Mouse (Mus musculus): ENCODE measurements at regions not wholly inside any gene's neighbourhood (a gene's known extent, or its start where the extent isn't known, plus 50 kb on each side); places are given as distances from the start of the nearest gene placed in this dataset.

DNA sequence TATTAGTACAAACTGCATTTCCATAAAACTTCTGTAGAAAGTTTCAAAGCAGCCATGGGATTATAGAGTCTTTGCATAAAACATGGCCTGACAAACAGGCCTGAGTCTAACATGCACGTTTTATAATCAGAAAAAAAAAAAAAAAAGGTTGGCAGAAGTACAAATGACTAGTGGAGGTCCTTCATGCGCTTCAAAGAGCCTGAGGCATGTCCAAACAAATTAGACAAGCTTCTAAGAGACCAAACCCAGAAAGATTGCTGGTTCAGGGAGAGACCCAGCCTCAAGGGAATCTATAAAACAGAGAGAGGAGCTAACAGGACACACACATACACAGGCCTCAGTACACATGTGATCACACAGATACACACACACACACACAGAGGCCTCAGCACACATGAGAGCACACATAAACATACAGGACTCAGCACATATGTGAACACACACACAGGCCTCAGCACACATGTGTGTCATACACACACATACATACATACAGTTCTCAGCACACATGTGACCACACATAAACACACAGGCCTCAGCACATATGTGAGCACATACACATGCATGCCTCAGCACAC is 57.0 kb upstream of the Gnaq start:
- no peak for DNase-seq (ENCODE audit: extremely low spot score)

DNA sequence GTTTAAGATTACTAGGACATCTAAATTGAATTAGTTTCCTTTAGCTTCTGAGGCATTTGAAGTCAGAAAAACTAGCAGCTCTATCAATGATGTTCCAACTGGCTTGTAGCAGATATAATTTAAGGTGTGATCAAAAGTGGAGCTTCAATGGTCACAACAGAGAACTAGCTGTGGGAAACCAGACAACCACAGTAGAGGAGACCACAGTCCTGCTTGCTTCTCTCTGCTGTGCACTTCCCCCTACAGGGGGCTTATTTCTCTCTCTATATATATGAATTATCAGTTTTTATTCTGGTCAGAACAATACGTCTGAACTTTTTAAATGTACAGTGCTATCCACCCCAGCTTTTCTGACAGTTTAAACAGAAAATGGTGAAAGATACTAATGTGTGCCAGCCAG is 57.6 kb upstream of the Gnaq start:
- DNase-seq (ENCODE audit: extremely low spot score), result no peak

DNA sequence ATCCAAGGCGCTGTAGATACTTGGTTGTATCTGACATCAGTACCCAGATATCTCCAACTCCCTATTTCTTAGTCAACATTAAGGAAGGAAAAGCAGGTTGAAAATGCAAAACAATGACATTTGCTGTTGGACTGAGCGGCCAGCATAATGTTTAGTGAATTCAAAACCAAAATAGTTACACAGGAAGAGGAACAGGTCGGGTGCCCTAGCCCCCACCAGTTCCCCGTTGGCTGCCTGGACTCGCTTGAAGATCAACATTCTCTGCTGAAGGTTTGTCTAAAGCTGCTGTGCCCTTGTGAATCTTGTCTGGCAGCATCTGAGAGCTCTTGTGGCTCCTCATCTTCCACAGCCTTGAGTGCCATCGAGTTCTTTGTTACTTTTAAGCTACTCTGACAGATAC is 65.3 kb upstream of the Gnaq start:
- DNase-seq (ENCODE audit: extremely low spot score), result no peak

DNA sequence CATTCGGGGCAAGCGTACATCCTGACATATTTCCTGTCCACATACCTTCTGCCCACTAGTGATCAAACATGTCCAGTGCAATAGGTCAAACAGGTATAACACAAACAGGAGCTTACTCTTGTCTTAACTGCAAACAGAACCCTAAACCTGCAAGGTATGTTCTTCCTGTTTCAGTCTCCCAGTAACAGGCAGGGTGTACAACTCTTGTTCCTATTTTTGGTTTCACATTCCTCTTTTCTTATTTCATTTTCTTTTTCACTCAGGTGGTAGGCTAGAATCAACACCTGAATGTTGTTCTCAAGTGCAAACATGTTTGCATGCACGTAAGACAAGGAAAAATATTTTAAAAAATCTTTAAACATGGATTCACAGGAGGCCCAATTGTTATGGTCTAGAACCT is 67.7 kb upstream of the Gnaq start:
- DNase-seq (ENCODE audit: extremely low spot score), result no peak

DNA sequence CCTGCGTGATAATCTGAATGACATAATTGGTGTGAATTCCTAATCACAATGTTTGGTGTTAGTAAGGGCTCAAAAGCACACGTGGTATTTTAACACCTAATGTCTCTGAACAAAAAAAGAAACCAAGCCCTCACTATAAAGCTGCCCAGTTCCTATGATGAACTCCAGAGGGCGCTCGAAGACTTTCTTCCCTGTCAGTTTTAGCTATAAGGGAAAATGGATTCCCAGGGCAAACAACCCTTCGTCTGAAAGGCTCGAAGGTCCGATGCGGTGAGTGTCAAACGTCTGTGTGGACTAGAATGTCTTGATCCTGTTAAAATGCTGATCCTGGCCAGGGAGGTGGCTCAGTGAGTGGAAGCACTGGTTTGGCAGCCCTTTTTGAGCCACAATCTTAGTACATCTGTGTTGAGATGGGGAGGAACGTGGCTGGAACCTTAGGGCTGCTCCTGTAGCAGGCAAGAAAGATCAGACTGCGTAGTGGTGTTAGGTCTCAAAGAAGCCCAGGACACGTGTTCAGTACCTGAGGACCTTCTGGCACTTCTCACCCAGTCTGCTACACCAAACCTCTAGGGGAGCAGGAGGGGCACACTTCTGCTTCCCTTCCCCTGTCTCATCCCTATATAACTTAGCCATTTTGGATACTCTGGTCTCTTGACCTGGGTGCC is 68.6 kb upstream of the Gnaq start:
- peak; percentile 75 for DNase-seq (ENCODE audit: extremely low spot score)

DNA sequence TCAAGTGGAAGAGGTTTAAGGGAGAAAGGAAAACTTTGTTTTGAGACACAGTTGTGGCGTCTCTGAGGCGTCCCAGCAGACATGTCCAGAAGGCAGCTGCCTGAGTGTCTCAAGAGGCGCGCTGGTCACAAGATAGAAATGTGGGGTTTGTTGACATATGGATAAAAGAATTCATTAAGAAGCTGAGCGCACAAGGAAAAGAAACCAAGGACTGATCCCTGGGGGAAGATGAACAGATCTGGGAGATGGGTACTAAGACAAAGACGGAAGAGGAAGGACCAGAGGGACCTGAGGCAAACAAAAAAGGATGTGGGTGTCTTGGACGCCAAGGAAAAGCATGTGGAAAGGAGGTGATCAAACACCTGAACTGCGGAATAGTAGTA is 69.1 kb upstream of the Gnaq start:
- DNase-seq (ENCODE audit: extremely low spot score), result no peak

DNA sequence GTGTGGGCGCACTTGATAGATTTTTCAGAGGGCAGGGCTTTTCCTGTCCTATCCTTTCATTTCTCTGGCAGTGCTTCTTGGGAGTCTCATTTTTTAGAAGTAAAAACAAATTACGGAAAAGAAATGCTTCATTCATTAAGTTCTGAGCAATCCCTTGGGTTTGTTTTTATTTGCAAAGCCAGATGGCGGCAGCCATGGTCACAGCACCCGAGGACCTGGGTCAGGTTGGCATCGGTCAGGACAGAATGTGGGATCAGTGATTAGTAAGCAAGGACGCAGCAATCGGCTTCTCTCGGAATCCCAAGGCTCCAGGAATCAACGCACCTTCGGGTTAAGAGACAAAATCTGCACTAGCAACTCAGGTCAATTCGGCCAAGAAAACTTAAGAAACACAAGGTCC is 70.8 kb upstream of the Gnaq start:
- no peak for DNase-seq (ENCODE audit: extremely low spot score)

DNA sequence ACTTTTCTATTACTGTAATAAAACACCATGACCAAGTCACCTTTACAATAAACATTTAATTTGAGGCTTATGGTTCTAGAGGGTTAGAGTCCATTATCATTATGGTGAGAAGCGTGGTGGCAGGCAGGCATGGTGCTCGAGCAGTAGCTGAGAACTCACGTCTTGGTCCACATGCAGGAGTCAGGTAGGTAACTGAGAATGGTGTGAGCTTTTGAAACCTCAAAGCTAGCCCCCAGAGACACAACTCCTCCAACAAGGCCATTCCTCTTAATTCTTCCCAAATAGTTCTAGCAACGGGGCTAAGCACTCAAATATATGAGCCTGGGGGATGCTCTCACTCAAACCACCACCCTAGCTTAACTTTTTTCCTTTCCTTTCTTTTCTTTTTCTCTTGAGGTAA is 73.6 kb upstream of the Gnaq start:
- no peak for DNase-seq (ENCODE audit: extremely low spot score)

DNA sequence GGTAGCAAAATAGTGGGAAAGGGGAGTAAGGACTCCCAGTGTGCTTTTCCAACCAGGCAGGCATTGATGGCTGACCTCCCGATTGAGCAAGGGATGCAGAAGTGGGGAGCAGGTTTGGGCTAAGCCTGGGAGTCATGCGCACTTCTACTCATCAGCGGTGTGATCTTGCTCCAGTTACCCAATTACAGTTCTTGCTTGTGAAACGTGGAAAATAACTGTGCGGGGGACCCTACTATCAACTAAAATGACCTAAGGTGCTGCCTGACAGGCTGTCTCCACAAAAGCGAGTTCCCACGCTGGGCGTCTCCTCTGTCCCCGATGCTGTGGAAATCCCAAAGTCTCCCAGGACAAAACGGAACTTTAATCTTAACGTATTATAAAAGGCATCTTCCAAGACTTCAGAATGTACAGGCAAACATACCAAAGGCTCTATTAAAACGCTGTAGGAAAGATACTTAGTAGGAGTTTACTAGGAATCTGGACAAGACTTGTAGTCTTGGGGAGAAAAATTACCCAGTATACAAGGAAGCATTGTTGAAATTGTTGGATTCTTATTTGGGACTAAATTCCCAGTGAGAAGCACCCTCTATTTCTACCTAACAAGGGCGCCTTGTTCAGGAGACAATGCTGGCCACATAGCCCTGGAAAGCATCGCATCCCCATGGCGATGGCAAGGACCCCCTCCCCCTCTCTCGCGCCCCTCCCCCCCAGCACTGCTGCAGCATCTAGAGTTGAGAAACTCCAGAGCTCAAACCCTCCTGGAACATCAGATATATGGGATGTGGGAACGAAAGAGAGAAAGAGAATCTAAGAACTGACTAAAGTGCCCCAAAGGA is 65.6 kb upstream of the Cep78 start:
- DNase-seq (ENCODE audit: extremely low spot score), result peak; percentile 74

DNA sequence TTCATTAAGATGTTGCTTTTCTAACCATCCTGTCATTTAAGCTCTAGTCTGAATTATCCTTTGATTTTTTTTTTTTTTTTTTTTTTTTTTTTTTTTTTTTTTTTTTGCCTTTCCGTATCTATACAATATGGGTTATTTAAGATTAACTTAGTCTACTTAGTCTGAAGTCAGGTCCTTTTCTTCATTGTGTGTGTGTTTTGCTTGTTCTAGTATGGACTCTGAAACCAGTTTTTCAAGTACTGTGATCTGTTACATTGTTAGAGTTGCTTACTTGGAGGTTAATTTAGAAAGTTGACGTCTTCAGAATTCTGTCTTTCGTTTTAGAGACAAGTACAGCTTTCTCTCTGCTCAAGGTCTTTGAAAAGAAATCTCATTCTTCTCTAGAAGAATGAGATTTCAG is 64.9 kb upstream of the Cep78 start:
- no peak for DNase-seq (ENCODE audit: extremely low spot score)

DNA sequence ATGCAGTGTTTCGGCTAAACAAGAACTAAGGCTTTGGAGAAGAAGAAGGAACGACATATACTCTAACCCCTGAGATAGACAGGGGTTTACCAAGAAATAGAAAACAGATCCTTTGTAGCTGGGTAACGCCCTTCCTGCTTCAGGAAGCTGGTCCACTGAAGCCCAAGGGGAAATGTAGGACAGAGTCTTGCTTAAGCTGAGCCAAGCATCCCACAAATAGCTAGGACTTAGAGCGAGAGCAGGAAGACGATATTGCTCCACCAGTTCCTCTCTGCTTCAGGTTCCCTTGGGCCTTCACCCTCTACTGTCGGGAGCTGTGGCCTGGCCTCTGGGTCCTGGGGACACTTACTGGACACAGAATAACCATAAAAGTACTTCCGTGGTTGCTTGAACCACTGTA is 62.2 kb upstream of the Cep78 start:
- no peak for DNase-seq (ENCODE audit: extremely low spot score)

DNA sequence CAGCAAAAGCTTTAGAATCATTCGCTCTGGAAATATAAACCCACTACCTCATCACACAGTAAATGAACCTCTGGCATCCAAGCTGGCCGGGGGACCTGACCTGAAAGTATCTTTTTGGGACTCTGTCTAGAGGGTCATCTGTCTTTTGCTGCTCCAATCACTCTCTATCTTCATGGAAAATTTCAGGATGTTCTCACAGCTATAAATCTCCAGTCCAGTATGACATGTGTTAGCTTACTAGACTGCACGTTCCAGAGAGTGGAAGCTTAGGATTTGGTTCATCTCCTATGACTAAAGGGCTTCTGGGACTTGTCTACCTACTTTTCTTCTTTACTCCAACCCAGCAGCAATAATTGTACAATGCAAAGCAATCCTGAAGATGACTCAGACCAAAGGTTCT is 60.5 kb upstream of the Cep78 start:
- no peak for DNase-seq (ENCODE audit: extremely low spot score)

DNA sequence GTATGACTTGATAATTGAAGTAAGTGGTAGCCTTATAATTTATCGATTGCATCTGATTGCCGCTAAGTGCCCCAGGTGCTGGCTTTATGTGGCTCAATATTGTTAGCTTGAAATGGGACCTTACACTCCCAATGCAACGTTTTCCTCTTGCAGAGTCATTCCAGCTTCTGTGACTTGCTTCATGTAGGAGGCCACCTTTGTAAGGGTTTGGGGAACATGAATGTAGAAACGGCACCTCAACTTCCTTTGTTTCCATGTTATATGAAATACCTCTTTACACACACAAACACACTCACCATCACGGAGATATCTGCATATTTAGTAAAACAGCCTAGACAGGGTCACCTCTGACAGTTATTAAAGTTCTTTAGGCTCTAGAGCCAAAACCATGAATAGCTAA is 59.4 kb upstream of the Cep78 start:
- no peak for DNase-seq (ENCODE audit: extremely low spot score)

DNA sequence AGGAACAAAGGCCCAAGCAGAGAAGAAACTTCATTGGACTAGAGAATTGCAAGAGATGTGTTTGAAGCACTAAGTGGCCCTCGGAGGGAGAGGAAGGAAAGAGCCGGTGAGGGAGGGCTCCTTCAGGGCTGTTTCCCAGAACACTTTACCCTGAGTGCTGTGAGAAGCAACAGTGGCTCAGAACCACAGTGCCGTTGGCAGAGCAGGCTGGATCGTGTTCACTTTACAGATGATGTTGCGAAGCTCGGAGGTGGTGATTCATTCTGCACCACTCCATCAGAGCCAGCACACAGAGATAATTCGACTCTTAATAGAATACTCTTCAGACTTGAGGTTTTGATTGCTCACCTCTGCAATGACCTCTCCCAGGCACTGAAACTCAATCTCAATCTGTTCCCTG is 58.2 kb upstream of the Cep78 start:
- DNase-seq (ENCODE audit: extremely low spot score), result no peak

DNA sequence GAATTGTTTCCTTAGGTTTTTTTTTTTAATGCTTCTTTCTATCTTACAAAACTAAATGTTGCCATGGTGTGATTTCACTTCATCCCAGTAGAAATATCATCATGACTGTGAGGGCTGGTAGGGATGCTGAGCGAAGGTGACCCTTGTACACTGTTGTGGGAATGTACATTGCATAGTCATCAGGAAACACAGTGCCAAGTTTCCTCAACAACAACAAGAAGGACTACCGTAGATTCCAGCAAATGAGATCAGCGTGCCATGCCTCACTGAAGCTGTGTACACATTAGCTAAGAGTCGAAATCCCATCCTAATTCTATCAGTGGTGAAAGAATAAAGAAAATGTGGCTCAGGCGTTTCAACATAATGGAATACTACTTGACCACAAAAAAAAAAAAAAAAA is 57.1 kb upstream of the Cep78 start:
- no peak for DNase-seq (ENCODE audit: extremely low spot score)

DNA sequence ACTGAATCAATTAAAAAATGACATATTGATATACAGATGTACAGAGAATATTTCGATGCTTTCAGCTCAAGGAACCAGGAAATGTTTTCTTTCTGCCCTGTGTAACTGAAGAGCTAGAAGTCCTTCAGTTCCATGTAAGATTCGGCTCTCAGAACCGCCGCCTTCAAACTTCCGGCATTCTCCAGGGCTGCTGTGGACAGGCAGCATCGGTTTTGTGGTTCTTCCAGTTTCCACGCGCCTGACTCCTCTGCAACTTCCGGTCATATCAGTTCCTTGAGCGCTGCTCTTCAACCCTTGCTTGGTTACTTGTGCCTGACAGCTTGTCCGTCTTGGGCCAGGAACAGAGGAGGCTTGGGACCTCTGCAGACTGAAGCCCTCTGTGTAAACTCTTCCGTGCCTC is 53.0 kb upstream of the Cep78 start:
- DNase-seq (ENCODE audit: extremely low spot score), result no peak
